Mouse (Mus musculus) C2C12 (cell line): ENCODE results near the gene Hmg20a.

Source experiments
- CEBPB ChIP-seq: IDR thresholded peaks from one replicate; pipeline ENCODE4 v1.6.1; 2011; ENCODE audit warnings: low read depth, mild to moderate bottlenecking, control low read depth, moderate library complexity
- CTCF ChIP-seq: IDR thresholded peaks from one replicate; pipeline ENCODE4 v1.5.1; 2011; ENCODE audit not compliant: control insufficient read depth, insufficient read depth, insufficient read length
- FOSL1 ChIP-seq: IDR thresholded peaks from one replicate; pipeline ENCODE4 v1.8.0; 2011; ENCODE audit warnings: mild to moderate bottlenecking, low read length; ENCODE audit not compliant: poor library complexity, insufficient read depth, severe bottlenecking
- MAX ChIP-seq: IDR thresholded peaks from one replicate; pipeline ENCODE4 v1.6.1; 2011; ENCODE audit warnings: mild to moderate bottlenecking, control low read depth
- MYOD1 ChIP-seq: IDR thresholded peaks from one replicate; pipeline ENCODE4 v1.6.1; 2011; ENCODE audit warnings: low read depth; ENCODE audit not compliant: control insufficient read depth, insufficient read length
- MYOG ChIP-seq: IDR thresholded peaks from one replicate; pipeline ENCODE4 v1.6.1; 2011; ENCODE audit not compliant: control insufficient read depth, insufficient read length; ENCODE audit errors: extremely low read depth
- USF1 ChIP-seq: IDR thresholded peaks from one replicate; pipeline ENCODE4 v1.6.1; 2011; ENCODE audit warnings: low read depth, mild to moderate bottlenecking, control low read depth, moderate library complexity

- TF ChIP-seq MYOG: no peak
- no peak for TF ChIP-seq CTCF
- TF ChIP-seq USF1: no peak
- TF ChIP-seq MAX: no peak
- no peak for TF ChIP-seq CEBPB
- no peak for TF ChIP-seq MYOD1
- TF ChIP-seq FOSL1: no peak
Measured at GRCm38 (mm10) chr9:56463046-56463445, 44.6 kb downstream of the Hmg20a start.
